Mouse (Mus musculus): ENCODE data around the gene Noxred1.
"Not testable (repeated sequence)": the region's sequence is repeated elsewhere in the genome, so short reads cannot be mapped to it uniquely, and the experiment has no call there.

Gene Noxred1

GRCm38 (mm10) chr12:87238632-87239031, at the start of gene Noxred1:
Gene Noxred1 (minus strand): TSS chr12:87238732.
- DNase-seq: no peak

- DNase-seq: no peak
These were observed 46.2 kb upstream of the Noxred1 start for GRCm38 (mm10) chr12:87284726-87285125.

GRCm38 (mm10) chr12:87284268-87284667, 45.7 kb upstream of the Noxred1 start:
- no peak for DNase-seq

GRCm38 (mm10) chr12:87283706-87284105, 45.2 kb upstream of the Noxred1 start:
- no peak for DNase-seq

GRCm38 (mm10) chr12:87282743-87283142, 44.2 kb upstream of the Noxred1 start:
- DNase-seq: no peak

- no peak for DNase-seq
These were observed 43.2 kb upstream of the Noxred1 start for GRCm38 (mm10) chr12:87281766-87282165.

- peak; percentile 13 to 48 for DNase-seq
These were observed 41.3 kb upstream of the Noxred1 start for GRCm38 (mm10) chr12:87279879-87280278.

- no peak for DNase-seq
These were observed 40.8 kb upstream of the Noxred1 start for GRCm38 (mm10) chr12:87279350-87279749.

GRCm38 (mm10) chr12:87278118-87278730, 39.7 kb upstream of the Noxred1 start:
- no peak for DNase-seq

- DNase-seq: not testable (repeated sequence)
These were observed 38.7 kb upstream of the Noxred1 start for GRCm38 (mm10) chr12:87277251-87277650.

GRCm38 (mm10) chr12:87274853-87275831, 36.6 kb upstream of the Noxred1 start:
- DNase-seq: no peak

- DNase-seq: peak in 1 of 2 experiments; percentile 40
These were observed 29.1 kb upstream of the Noxred1 start for GRCm38 (mm10) chr12:87267682-87268081.

GRCm38 (mm10) chr12:87266827-87267603, 28.5 kb upstream of the Noxred1 start:
- peak in 1 of 2 experiments; percentile 10 for DNase-seq

- peak; percentile 91 to 95 for DNase-seq
These were observed 27.7 kb upstream of the Noxred1 start, which contains the start of the genes Vipas39 and Ahsa1 for GRCm38 (mm10) chr12:87266108-87266826. Gene Vipas39 (minus strand): TSS chr12:87266256. Gene Ahsa1 (plus strand): TSS chr12:87266479.

GRCm38 (mm10) chr12:87265444-87265843, 26.9 kb upstream of the Noxred1 start:
- DNase-seq: no peak

- no peak for DNase-seq
These were observed 22.0 kb upstream of the Noxred1 start for GRCm38 (mm10) chr12:87260562-87260961.

GRCm38 (mm10) chr12:87256629-87257028, 18.1 kb upstream of the Noxred1 start:
- DNase-seq: no peak

GRCm38 (mm10) chr12:87253878-87254277, 15.3 kb upstream of the Noxred1 start:
- DNase-seq: no peak

GRCm38 (mm10) chr12:87250161-87250560, 11.6 kb upstream of the Noxred1 start:
- no peak for DNase-seq

GRCm38 (mm10) chr12:87236882-87237483, 1.5 kb downstream of the Noxred1 start:
- DNase-seq: no peak

GRCm38 (mm10) chr12:87230379-87230895, 8.1 kb downstream of the Noxred1 start:
- DNase-seq: no peak
